Mouse (Mus musculus): ENCODE results near the gene Krt20. TPM values are rescaled to one million over a fixed set of nuclear protein-coding genes. Genes with fewer than 3 reads are reported as not detected.
A peak's percentile ranks its signal among the peaks of the same experiment; 100 is the strongest.

Krt20 gene
- polyA plus RNA-seq, 1 experiment from 2014 or later: 0.39 TPM

DNA sequence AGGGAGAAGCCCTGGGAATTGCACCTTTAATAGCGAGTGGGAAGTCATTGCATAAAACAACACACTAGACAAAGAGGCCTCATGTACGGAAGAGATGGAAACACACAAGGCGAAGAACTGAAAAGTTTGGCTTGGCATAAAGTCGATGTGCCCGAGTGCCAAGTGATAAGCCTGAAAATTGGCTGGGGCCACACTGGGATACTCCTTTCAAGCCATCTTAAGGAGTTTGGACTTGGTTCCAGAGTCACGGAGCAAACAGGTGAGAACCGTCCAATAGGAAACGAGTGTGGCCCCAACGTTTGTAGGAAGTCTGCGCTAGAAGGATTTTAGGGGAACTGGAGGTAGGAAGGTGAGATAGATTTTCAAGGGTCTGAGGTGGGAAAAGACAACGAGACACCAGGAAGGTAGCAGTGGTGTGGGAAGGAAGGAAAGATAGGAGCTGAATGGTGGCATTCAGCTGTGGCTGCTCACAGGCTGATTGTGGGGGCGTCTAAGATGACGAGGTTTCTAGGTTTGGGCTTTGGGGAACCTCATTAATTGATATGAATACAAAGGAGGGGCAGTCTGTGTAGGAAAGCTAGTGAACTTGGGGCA lies 37.9 kb downstream of the Krt20 start:
- Histone ChIP-seq H3K9me3 (no peaks in the 10 kb centered on the region), H3K4me3 (no peak overlapping the region), H3K27ac (no peak overlapping the region), H3K36me3 (no peaks in the 10 kb centered on the region), H3K4me1 (no peaks in the 10 kb centered on the region), H3K9ac (no peak overlapping the region), H3K4me2 (no peak overlapping the region), H3K27me3 (peaks cover 9% of the 10 kb centered on the region; the same call in 1 of the 2 replicates)
- no peak for ATAC-seq (ENCODE audit: borderline replicate concordance, extremely low read depth, low FRiP score, low TSS enrichment)
- 78% methylated on average over 13 of the region's 13 CpGs for WGBS

DNA sequence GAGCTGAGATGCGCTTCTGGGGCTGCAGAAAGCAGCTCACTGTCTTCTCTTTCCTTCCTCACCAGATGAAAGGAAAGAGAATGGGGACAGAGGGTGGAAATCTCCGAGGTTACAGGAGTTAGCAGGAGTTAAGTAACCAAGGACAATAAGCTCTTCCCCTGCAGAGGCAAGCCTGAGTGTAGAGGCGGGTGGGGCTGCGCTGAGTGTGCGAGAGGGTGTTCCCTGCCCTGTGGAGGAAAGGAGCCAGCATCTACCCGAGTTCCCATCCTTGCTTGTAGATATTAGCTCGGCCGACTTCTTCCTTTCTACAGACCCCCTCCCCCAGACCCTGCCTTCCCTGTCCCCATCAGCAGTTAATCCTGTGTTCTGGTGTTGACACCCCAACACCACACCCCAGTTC lies 39.1 kb downstream of the Krt20 start:
- ATAC-seq (ENCODE audit: borderline replicate concordance, extremely low read depth, low FRiP score, low TSS enrichment): no peak
- 61% methylated on average over 8 of the region's 8 CpGs for WGBS
- no peaks in the 10 kb centered on the region for H3K4me1 ChIP-seq
- H3K27me3 ChIP-seq: peaks cover 9% of the 10 kb centered on the region; the same call in 1 of the 2 replicates
- no peak overlapping the region for H3K27ac ChIP-seq
- no peak overlapping the region for H3K9ac ChIP-seq
- no peak overlapping the region for H3K4me2 ChIP-seq
- H3K4me3 ChIP-seq: no peak overlapping the region
- H3K36me3 ChIP-seq: no peaks in the 10 kb centered on the region
- no peaks in the 10 kb centered on the region for H3K9me3 ChIP-seq

DNA sequence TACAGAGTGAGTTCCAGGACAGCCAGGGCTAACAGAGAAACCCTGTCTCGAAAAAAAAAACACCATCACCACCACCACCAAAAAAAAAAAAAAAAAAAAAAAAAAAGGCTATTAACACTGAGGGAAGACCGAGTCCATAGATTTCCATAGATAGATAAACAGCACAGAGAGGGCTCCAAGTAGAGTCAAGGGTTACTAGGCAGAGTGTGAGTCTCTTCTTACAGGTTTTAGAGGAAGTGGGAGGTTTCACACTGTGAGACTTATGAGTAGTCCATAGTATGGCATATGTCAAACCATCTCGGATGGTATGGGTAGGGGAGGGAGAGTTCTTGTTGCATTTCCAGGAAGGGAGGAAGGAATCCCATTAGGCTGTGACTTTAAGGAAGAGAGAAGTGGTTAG lies 39.9 kb downstream of the Krt20 start:
- WGBS: 60% methylated on average over 3 of the region's 3 CpGs
- Histone ChIP-seq H3K4me2 (no peak overlapping the region), H3K9ac (no peak overlapping the region), H3K27ac (no peak overlapping the region), H3K27me3 (peaks cover 9% of the 10 kb centered on the region; the same call in 1 of the 2 replicates), H3K4me3 (no peak overlapping the region), H3K36me3 (no peaks in the 10 kb centered on the region), H3K4me1 (no peaks in the 10 kb centered on the region), H3K9me3 (no peaks in the 10 kb centered on the region)
- ATAC-seq (ENCODE audit: borderline replicate concordance, extremely low read depth, low FRiP score, low TSS enrichment): no peak

GRCm38 (mm10) chr11:99396661-99397060 lies 41.3 kb downstream of the Krt20 start:
- Histone ChIP-seq H3K27me3 (peaks cover 9% of the 10 kb centered on the region; the same call in 1 of the 2 replicates), H3K4me2 (no peak overlapping the region), H3K36me3 (no peaks in the 10 kb centered on the region), H3K27ac (no peak overlapping the region), H3K9ac (no peak overlapping the region), H3K4me3 (no peak overlapping the region), H3K9me3 (no peaks in the 10 kb centered on the region), H3K4me1 (no peaks in the 10 kb centered on the region)
- no peak for ATAC-seq (ENCODE audit: borderline replicate concordance, extremely low read depth, low FRiP score, low TSS enrichment)
- 82% methylated on average over 2 of the region's 2 CpGs for WGBS

GRCm38 (mm10) chr11:99396034-99396433 lies 41.9 kb downstream of the Krt20 start:
- Histone ChIP-seq H3K9me3 (no peaks in the 10 kb centered on the region), H3K27me3 (peaks cover 9% of the 10 kb centered on the region; the same call in 1 of the 2 replicates), H3K27ac (no peak overlapping the region), H3K36me3 (no peaks in the 10 kb centered on the region), H3K9ac (no peak overlapping the region), H3K4me3 (no peak overlapping the region), H3K4me1 (no peaks in the 10 kb centered on the region), H3K4me2 (no peak overlapping the region)
- 60% methylated on average over 3 of the region's 3 CpGs for WGBS
- ATAC-seq (ENCODE audit: borderline replicate concordance, extremely low read depth, low FRiP score, low TSS enrichment): no peak

- Histone ChIP-seq H3K4me3 (no peak overlapping the region), H3K27ac (no peak overlapping the region), H3K9me3 (no peaks in the 10 kb centered on the region), H3K9ac (no peak overlapping the region), H3K4me2 (no peak overlapping the region), H3K27me3 (no peaks in the 10 kb centered on the region), H3K4me1 (no peaks in the 10 kb centered on the region), H3K36me3 (no peaks in the 10 kb centered on the region)
- ATAC-seq (ENCODE audit: borderline replicate concordance, extremely low read depth, low FRiP score, low TSS enrichment): no peak
- WGBS: 69% methylated on average over 10 of the region's 10 CpGs
Observed at GRCm38 (mm10) chr11:99392492-99392891, 45.5 kb downstream of the Krt20 start.

GRCm38 (mm10) chr11:99391375-99391774 lies 46.6 kb downstream of the Krt20 start:
- Histone ChIP-seq H3K36me3 (no peaks in the 10 kb centered on the region), H3K27ac (no peak overlapping the region), H3K4me1 (no peaks in the 10 kb centered on the region), H3K4me3 (no peak overlapping the region), H3K9me3 (no peaks in the 10 kb centered on the region), H3K9ac (no peak overlapping the region), H3K27me3 (no peaks in the 10 kb centered on the region), H3K4me2 (no peak overlapping the region)
- ATAC-seq (ENCODE audit: borderline replicate concordance, extremely low read depth, low FRiP score, low TSS enrichment): no peak
- 73% methylated on average over 6 of the region's 6 CpGs for WGBS

DNA sequence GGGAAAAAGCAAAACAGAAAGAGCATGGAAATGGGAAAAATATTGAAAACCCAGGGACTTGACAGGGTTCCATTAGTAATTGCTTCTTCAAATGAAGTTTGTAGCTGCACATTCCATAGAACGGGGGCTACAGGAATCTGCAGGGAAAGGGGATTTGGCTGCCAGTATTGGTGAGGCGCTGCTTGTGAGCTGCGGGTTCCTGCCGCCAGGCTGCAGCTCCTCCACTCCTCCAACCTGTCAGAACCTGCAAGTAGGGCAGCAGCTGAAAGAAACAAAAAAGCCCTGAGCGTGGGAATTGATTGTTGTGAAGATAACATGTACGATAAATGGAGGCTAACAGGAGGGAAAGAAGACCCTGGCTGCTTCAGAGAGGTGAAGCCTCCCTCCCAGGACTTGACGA lies 47.1 kb downstream of the Krt20 start:
- no peak overlapping the region for H3K9ac ChIP-seq
- no peak for ATAC-seq (ENCODE audit: borderline replicate concordance, extremely low read depth, low FRiP score, low TSS enrichment)

GRCm38 (mm10) chr11:99389264-99389663 lies 48.7 kb downstream of the Krt20 start, which contains the start of gene Krt10:
Krt10 (minus strand) TSS chr11:99389364.
- no peaks in the 10 kb centered on the region for H3K4me1 ChIP-seq
- H3K4me3 ChIP-seq: no peak within 1 kb of the TSS
- H3K4me2 ChIP-seq: no peak within 1 kb of the TSS
- no peaks in the 10 kb centered on the region; the same call in 1 of the 2 replicates for H3K27me3 ChIP-seq
- no peak for ATAC-seq (ENCODE audit: borderline replicate concordance, extremely low read depth, low FRiP score, low TSS enrichment)
- WGBS: 74% methylated on average over 4 of the region's 4 CpGs
- H3K9ac ChIP-seq: no peak within 1 kb of the TSS
- H3K9me3 ChIP-seq: no peaks in the 10 kb centered on the region
- H3K27ac ChIP-seq: no peak within 1 kb of the TSS
- H3K36me3 ChIP-seq: no peaks in the 10 kb centered on the region

More for the DNA sequence above, 47.1 kb downstream of the Krt20 start:
- Histone ChIP-seq H3K4me2 (no peak overlapping the region), H3K9me3 (no peaks in the 10 kb centered on the region), H3K4me3 (no peak overlapping the region), H3K27ac (no peak overlapping the region), H3K36me3 (no peaks in the 10 kb centered on the region), H3K4me1 (no peaks in the 10 kb centered on the region), H3K27me3 (no peaks in the 10 kb centered on the region)
- 68% methylated on average over 7 of the region's 7 CpGs for WGBS

GRCm38 (mm10) chr11:99388661-99389060 lies 49.3 kb downstream of the Krt20 start:
- no peak overlapping the region for H3K4me3 ChIP-seq
- 88% methylated on average over 18 of the region's 18 CpGs for WGBS
- H3K4me1 ChIP-seq: no peaks in the 10 kb centered on the region
- no peaks in the 10 kb centered on the region for H3K36me3 ChIP-seq
- H3K27ac ChIP-seq: no peak overlapping the region
- no peak overlapping the region for H3K4me2 ChIP-seq
- H3K9me3 ChIP-seq: no peaks in the 10 kb centered on the region
- H3K9ac ChIP-seq: no peak overlapping the region
- no peak for ATAC-seq (ENCODE audit: borderline replicate concordance, extremely low read depth, low FRiP score, low TSS enrichment)
- no peaks in the 10 kb centered on the region; the same call in 1 of the 2 replicates for H3K27me3 ChIP-seq

GRCm38 (mm10) chr11:99385813-99386721 lies 51.9 kb downstream of the Krt20 start:
- Histone ChIP-seq H3K9ac (peak overlapping the region; percentile 64), H3K27me3 (peaks cover 4% of the 10 kb centered on the region; the same call in 1 of the 2 replicates), H3K36me3 (no peaks in the 10 kb centered on the region), H3K9me3 (no peaks in the 10 kb centered on the region), H3K27ac (peak overlapping the region; percentile 98), H3K4me1 (no peaks in the 10 kb centered on the region), H3K4me3 (peak overlapping the region; percentile 59), H3K4me2 (peak overlapping the region; percentile 69)
- peak; percentile 90 for ATAC-seq (ENCODE audit: borderline replicate concordance, extremely low read depth, low FRiP score, low TSS enrichment)
- under 1% methylated on average over 71 of the region's 71 CpGs for WGBS

GRCm38 (mm10) chr11:99379568-99379967 lies 58.4 kb downstream of the Krt20 start:
- Histone ChIP-seq H3K9ac (no peak overlapping the region), H3K4me1 (no peaks in the 10 kb centered on the region), H3K4me2 (no peak overlapping the region), H3K4me3 (no peak overlapping the region), H3K36me3 (no peaks in the 10 kb centered on the region), H3K27ac (no peak overlapping the region), H3K9me3 (no peaks in the 10 kb centered on the region), H3K27me3 (peaks cover 4% of the 10 kb centered on the region; the same call in 1 of the 2 replicates)
- 19% methylated on average over 5 of the region's 5 CpGs for WGBS
- no peak for ATAC-seq (ENCODE audit: borderline replicate concordance, extremely low read depth, low FRiP score, low TSS enrichment)
